Mouse (Mus musculus) megakaryocyte, embryonic 14.5 days (primary cell): ENCODE data around the gene Dusp1. TPM values are rescaled to one million over a fixed set of nuclear protein-coding genes. Genes with fewer than 3 reads are reported as not detected.

Source experiments
- H3K27me3 ChIP-seq: replicated peaks from 2 replicates; pipeline ENCODE3; 2012; ENCODE audit warnings: inconsistent platforms
- H3K36me3 ChIP-seq: replicated peaks from 2 replicates; pipeline ENCODE3; 2012; ENCODE audit warnings: low read length, inconsistent platforms, mixed read lengths
- H3K4me1 ChIP-seq: 2 replicates; pipeline ENCODE4 v1.6.1; 2012; ENCODE audit warnings: inconsistent platforms
- H3K4me3 ChIP-seq: replicated peaks from 2 replicates; pipeline ENCODE3; 2012; ENCODE audit warnings: moderate library complexity, mild to moderate bottlenecking, inconsistent platforms
- H3K9me3 ChIP-seq: 2 replicates; pipeline ENCODE4 v1.6.1; 2012; ENCODE audit warnings: inconsistent platforms
- FLI1 ChIP-seq: IDR thresholded peaks from 2 replicates; pipeline ENCODE4 v1.6.1; 2012; ENCODE audit warnings: low read length, inconsistent platforms, mixed read lengths
- GATA1 ChIP-seq: IDR thresholded peaks from 3 replicates; pipeline ENCODE4 v1.6.1; 2012; ENCODE audit warnings: mixed read lengths, low read length, inconsistent platforms, borderline replicate concordance
- polyA plus RNA-seq: library from polyadenylated mRNA; stranded (reverse); fragments of >175 nt; gene quantifications from 2 replicates; pipeline ENCODE4 v1.2.3, GENCODE M21; 2012; ENCODE audit warnings: low replicate concordance; ENCODE audit not compliant: insufficient read depth

The Dusp1 gene
- polyA plus RNA-seq, 1 experiment = 65.1 TPM

GRCm38 (mm10) chr17:26478672-26479071 is 83.3 kb downstream of the Dusp1 start:
- H3K9me3 ChIP-seq = peaks cover 5% of the 10 kb centered on the region; the same call in 1 of the 2 replicates
- H3K27me3 ChIP-seq = peaks cover 62% of the 10 kb centered on the region
- peaks cover 10% of the 10 kb centered on the region for H3K4me1 ChIP-seq
- no peaks in the 10 kb centered on the region for H3K36me3 ChIP-seq
- no peak overlapping the region for H3K4me3 ChIP-seq
- TF ChIP-seq GATA1 (no peak), FLI1 (no peak)

GRCm38 (mm10) chr17:26476871-26477270 is 85.1 kb downstream of the Dusp1 start:
- TF ChIP-seq GATA1 (no peak), FLI1 (no peak)
- Histone ChIP-seq H3K36me3 (no peaks in the 10 kb centered on the region), H3K9me3 (peaks cover 5% of the 10 kb centered on the region; the same call in 1 of the 2 replicates), H3K27me3 (peaks cover 57% of the 10 kb centered on the region), H3K4me1 (peaks cover 10% of the 10 kb centered on the region), H3K4me3 (no peak overlapping the region)

GRCm38 (mm10) chr17:26468102-26468894 is 93.6 kb downstream of the Dusp1 start:
- Histone ChIP-seq H3K36me3 (no peaks in the 10 kb centered on the region), H3K4me3 (no peak overlapping the region), H3K4me1 (peaks cover 22% of the 10 kb centered on the region), H3K27me3 (peaks cover 66% of the 10 kb centered on the region), H3K9me3 (no peaks in the 10 kb centered on the region)
- TF ChIP-seq GATA1 = no peak
- TF ChIP-seq FLI1 = no peak

- peaks cover 26% of the 10 kb centered on the region for H3K4me1 ChIP-seq
- TF ChIP-seq GATA1 (no peak), FLI1 (no peak)
- peaks cover 70% of the 10 kb centered on the region for H3K27me3 ChIP-seq
- H3K36me3 ChIP-seq = no peaks in the 10 kb centered on the region
- no peaks in the 10 kb centered on the region for H3K9me3 ChIP-seq
- H3K4me3 ChIP-seq = no peak overlapping the region
Measured at GRCm38 (mm10) chr17:26467619-26468018, 94.3 kb downstream of the Dusp1 start.

GRCm38 (mm10) chr17:26466741-26467150 is 95.2 kb downstream of the Dusp1 start:
- Histone ChIP-seq H3K36me3 (no peaks in the 10 kb centered on the region), H3K4me3 (no peak overlapping the region), H3K27me3 (peaks cover 73% of the 10 kb centered on the region), H3K9me3 (no peaks in the 10 kb centered on the region), H3K4me1 (peaks cover 28% of the 10 kb centered on the region)
- TF ChIP-seq GATA1 (no peak), FLI1 (no peak)

GRCm38 (mm10) chr17:26464972-26465371 is 97.0 kb downstream of the Dusp1 start:
- peaks cover 72% of the 10 kb centered on the region for H3K27me3 ChIP-seq

GRCm38 (mm10) chr17:26464481-26464880 is 97.4 kb downstream of the Dusp1 start:
- Histone ChIP-seq H3K4me3 (no peak overlapping the region), H3K36me3 (no peaks in the 10 kb centered on the region), H3K27me3 (peaks cover 70% of the 10 kb centered on the region), H3K4me1 (peaks cover 28% of the 10 kb centered on the region), H3K9me3 (no peaks in the 10 kb centered on the region)
- no peak for TF ChIP-seq FLI1
- TF ChIP-seq GATA1 = no peak

More at GRCm38 (mm10) chr17:26464972-26465371, 97.0 kb downstream of the Dusp1 start:
- no peak for TF ChIP-seq FLI1
- TF ChIP-seq GATA1 = no peak
- Histone ChIP-seq H3K36me3 (no peaks in the 10 kb centered on the region), H3K4me1 (peaks cover 28% of the 10 kb centered on the region), H3K4me3 (no peak overlapping the region), H3K9me3 (no peaks in the 10 kb centered on the region)

GRCm38 (mm10) chr17:26463984-26464383 is 97.9 kb downstream of the Dusp1 start:
- Histone ChIP-seq H3K9me3 (no peaks in the 10 kb centered on the region), H3K36me3 (no peaks in the 10 kb centered on the region), H3K27me3 (peaks cover 70% of the 10 kb centered on the region), H3K4me1 (peaks cover 28% of the 10 kb centered on the region), H3K4me3 (no peak overlapping the region)
- no peak for TF ChIP-seq GATA1
- TF ChIP-seq FLI1 = no peak

GRCm38 (mm10) chr17:26463432-26463831 is 98.5 kb downstream of the Dusp1 start:
- no peaks in the 10 kb centered on the region for H3K9me3 ChIP-seq
- no peaks in the 10 kb centered on the region for H3K36me3 ChIP-seq
- TF ChIP-seq FLI1 (no peak), GATA1 (no peak)
- H3K4me3 ChIP-seq = no peak overlapping the region
- H3K27me3 ChIP-seq = peaks cover 70% of the 10 kb centered on the region
- peaks cover 28% of the 10 kb centered on the region for H3K4me1 ChIP-seq

GRCm38 (mm10) chr17:26462634-26463170 is 99.2 kb downstream of the Dusp1 start:
- Histone ChIP-seq H3K4me3 (no peak overlapping the region), H3K4me1 (peaks cover 28% of the 10 kb centered on the region), H3K36me3 (no peaks in the 10 kb centered on the region), H3K27me3 (peaks cover 70% of the 10 kb centered on the region), H3K9me3 (no peaks in the 10 kb centered on the region)
- no peak for TF ChIP-seq FLI1
- no peak for TF ChIP-seq GATA1

- Histone ChIP-seq H3K27me3 (peaks cover 66% of the 10 kb centered on the region), H3K9me3 (no peaks in the 10 kb centered on the region), H3K4me3 (no peak overlapping the region), H3K4me1 (peaks cover 6% of the 10 kb centered on the region), H3K36me3 (no peaks in the 10 kb centered on the region)
- TF ChIP-seq FLI1 = no peak
- TF ChIP-seq GATA1 = no peak
Measured at GRCm38 (mm10) chr17:26458049-26458448, 103.9 kb downstream of the Dusp1 start.
